Mouse (Mus musculus) adrenal gland (tissue): ENCODE data around the gene Pgap1.

ENCODE experiments used
- intact Hi-C: fragments of 180-260 bp; cut with DNase I; formaldehyde crosslinking; loops from one replicate; pipeline ENCODE4 v1.15.1; 2025
- long read RNA-seq, 2 experiments: library from polyadenylated mRNA; unstranded; transcript quantifications; one replicate each; pipeline ENCODE4 v2.0.0; 2020; ENCODE audit warnings: borderline replicate concordance in 1 of 2; ENCODE audit not compliant: insufficient replicate concordance in 1 of 2

The Pgap1 gene
- long read RNA-seq, experiment 1, partial matches to known transcripts: 2 of 2 reads
- long read RNA-seq, experiment 1, other reads (novel, unspliced or antisense): 0 of 2 reads
- long read RNA-seq, experiment 2: 0 reads

- intact Hi-C loops: no loop called here
These were observed at the start of gene Pgap1 for GRCm38 (mm10) chr1:54557301-54558229. Gene Pgap1 (minus strand): TSS chr1:54557684.

GRCm38 (mm10) chr1:54606936-54607335, 49.5 kb upstream of the Pgap1 start:
- intact Hi-C loops: no loop called here

GRCm38 (mm10) chr1:54601692-54602091, 44.2 kb upstream of the Pgap1 start:
- intact Hi-C loops: no loop called here

- intact Hi-C loops: no loop called here
These were observed 42.8 kb upstream of the Pgap1 start for GRCm38 (mm10) chr1:54600275-54600674.

GRCm38 (mm10) chr1:54597594-54598217, 40.2 kb upstream of the Pgap1 start:
- intact Hi-C loops: no loop called here

- intact Hi-C loops: no loop called here
These were observed 38.7 kb upstream of the Pgap1 start for GRCm38 (mm10) chr1:54596151-54596550.

- intact Hi-C loops: no loop called here
These were observed 29.6 kb upstream of the Pgap1 start for GRCm38 (mm10) chr1:54587076-54587475.

- intact Hi-C loops: no loop called here
These were observed 28.6 kb upstream of the Pgap1 start for GRCm38 (mm10) chr1:54585971-54586555.

GRCm38 (mm10) chr1:54585278-54585846, 27.9 kb upstream of the Pgap1 start:
- intact Hi-C loops: no loop called here

GRCm38 (mm10) chr1:54584588-54585277, 27.2 kb upstream of the Pgap1 start:
- intact Hi-C loops: no loop called here

GRCm38 (mm10) chr1:54578358-54579184, 21.1 kb upstream of the Pgap1 start:
- intact Hi-C loops: no loop called here

- intact Hi-C loops: no loop called here
These were observed 11.6 kb upstream of the Pgap1 start for GRCm38 (mm10) chr1:54569102-54569501.

- intact Hi-C loops: no loop called here
These were observed 6.4 kb upstream of the Pgap1 start for GRCm38 (mm10) chr1:54563923-54564322.

GRCm38 (mm10) chr1:54556586-54557221, 780 bp downstream of the Pgap1 start:
- intact Hi-C loops: no loop called here

GRCm38 (mm10) chr1:54555364-54556140, 1.9 kb downstream of the Pgap1 start:
- intact Hi-C loops: no loop called here

GRCm38 (mm10) chr1:54552621-54553020, 4.9 kb downstream of the Pgap1 start:
- intact Hi-C loops: no loop called here

GRCm38 (mm10) chr1:54545200-54545599, 12.3 kb downstream of the Pgap1 start:
- intact Hi-C loops: no loop called here

- intact Hi-C loops: no loop called here
These were observed 14.6 kb downstream of the Pgap1 start for GRCm38 (mm10) chr1:54542920-54543319.

GRCm38 (mm10) chr1:54531170-54531569, 26.3 kb downstream of the Pgap1 start:
- intact Hi-C loops: no loop called here
